Mouse (Mus musculus): ENCODE data around the gene Dgke. TPM values are rescaled to one million over a fixed set of nuclear protein-coding genes. Genes with fewer than 3 reads are reported as not detected.
"Not testable (repeated sequence)": the region's sequence is repeated elsewhere in the genome, so short reads cannot be mapped to it uniquely, and the experiment has no call there.

Gene Dgke
- total and polyA plus RNA-seq, 3 experiments, result 4.8 to 17.0 (median 13.4) TPM

DNA sequence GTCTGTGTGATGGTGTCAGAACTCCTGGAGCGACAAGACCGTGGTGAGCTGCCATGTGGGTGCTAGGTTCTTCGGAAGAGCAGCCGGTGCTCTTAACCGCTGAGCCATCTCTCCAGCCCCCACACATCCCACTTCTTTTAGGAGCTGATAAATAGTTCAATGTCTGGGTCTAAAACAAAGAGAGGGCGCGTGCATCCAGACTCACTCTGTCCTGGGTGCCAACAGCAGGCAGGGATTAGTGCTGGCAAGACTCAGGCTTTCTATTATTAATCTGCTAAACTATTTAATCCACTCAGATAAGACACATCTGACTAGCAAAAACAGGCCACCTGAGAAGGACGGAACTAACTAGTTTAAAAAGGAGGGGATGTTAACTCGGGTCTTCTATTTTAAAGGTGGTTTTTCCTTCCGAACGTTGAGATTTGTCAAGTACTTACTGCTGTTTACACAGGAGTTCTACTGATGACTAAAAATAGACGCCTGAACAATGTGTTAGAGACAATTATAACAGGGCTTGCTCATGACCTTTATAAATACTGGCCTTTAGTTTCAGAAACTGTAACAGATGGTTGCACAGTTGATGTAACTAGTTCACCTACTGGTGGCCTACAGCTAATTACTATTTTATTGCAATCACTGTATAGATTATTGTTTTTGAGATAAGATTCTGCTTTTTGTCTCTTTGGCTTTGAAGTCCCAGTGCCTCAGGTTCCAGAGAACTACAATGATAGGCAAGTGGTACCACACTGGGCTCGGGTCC lies 10.5 kb downstream of the Dgke start (continued):
- no peak for TF ChIP-seq CHD2 (IDR thresholded peaks at IDR 0.05; ENCODE audit: low read length)
- TF ChIP-seq RAD21 (IDR thresholded peaks at IDR 0.05; ENCODE audit: low read depth, low read length), result no peak

DNA sequence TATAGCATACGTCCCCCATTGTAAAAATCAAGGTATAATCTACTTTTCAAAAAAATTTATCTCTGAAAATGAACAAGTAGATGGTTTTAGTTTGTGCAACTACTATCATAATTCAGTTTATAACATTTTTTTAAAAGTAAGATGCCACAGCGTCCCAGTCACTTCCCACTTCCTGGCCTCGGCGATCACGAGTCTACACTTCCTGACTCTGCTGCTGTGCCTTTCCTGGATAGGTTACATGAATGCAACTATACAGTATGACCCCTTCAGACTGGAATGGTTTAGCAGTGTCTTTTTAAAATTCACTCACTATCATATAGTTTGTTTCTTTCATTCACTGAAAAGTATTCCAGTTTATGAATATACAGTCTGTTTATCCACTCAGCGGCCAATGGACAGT lies 14.9 kb downstream of the Dgke start:
- Histone ChIP-seq H3K79me2 (replicated peaks; ENCODE audit: control insufficient read depth, extremely low read depth, insufficient read depth, poor library complexity, severe bottlenecking) (no peaks in the 10 kb centered on the region), H3K9ac (ENCODE audit: insufficient read depth, low read depth) (no peak overlapping the region), H3K9me3 (replicated peaks; ENCODE audit: low read length) (no peaks in the 10 kb centered on the region), H3K4me1 (ENCODE audit: control insufficient read depth in 1 of 2, insufficient read depth in 2 of 2) (peaks cover 0 to 20% of the 10 kb centered on the region in 2 experiments; a peak in 2 of 4 replicates), H3K4me2 (ENCODE audit: insufficient read depth, low read depth, poor library complexity, severe bottlenecking) (no peak overlapping the region), H3K4me3 (replicated peaks in 1 of 3; ENCODE audit: low read depth in 2 of 3, low read length in 2 of 3, poor library complexity in 1 of 3) (no peak overlapping the region), H3K36me3 (replicated peaks in 1 of 2; ENCODE audit: control insufficient read depth in 1 of 2, insufficient read depth in 1 of 2, low read length in 1 of 2) (peaks cover 26 to 86% of the 10 kb centered on the region in 2 experiments), H3K27me3 (replicated peaks) (no peaks in the 10 kb centered on the region), H3K27ac (ENCODE audit: insufficient read depth, low read depth) (no peak overlapping the region)
- TF ChIP-seq ZMIZ1 (IDR thresholded peaks at IDR 0.05; ENCODE audit: low read depth, low read length), result no peak
- no peak for TF ChIP-seq HCFC1 (IDR thresholded peaks at IDR 0.05; ENCODE audit: low read depth, low read length)
- TF ChIP-seq TCF12 (IDR thresholded peaks at IDR 0.05; ENCODE audit: low read depth, low read length), result no peak
- no peak for TF ChIP-seq ZC3H11A (IDR thresholded peaks at IDR 0.05; ENCODE audit: low read depth, low read length)
- no peak for TF ChIP-seq POLR2A (IDR thresholded peaks at IDR 0.05; ENCODE audit: low read depth, low read length)
- TF ChIP-seq BHLHE40 (IDR thresholded peaks at IDR 0.05; ENCODE audit: low read depth, low read length), result no peak
- TF ChIP-seq MAX (IDR thresholded peaks at IDR 0.05; ENCODE audit: low read length), result no peak
- no peak for TF ChIP-seq MAZ (IDR thresholded peaks at IDR 0.05; ENCODE audit: low read depth, low read length)
- TF ChIP-seq RCOR1 (conservative IDR thresholded peaks at IDR 0.05; ENCODE audit: low read depth, low read length), result no peak
- TF ChIP-seq EP300 (IDR thresholded peaks at IDR 0.05; ENCODE audit: low read length), result no peak
- no peak for TF ChIP-seq SMC3 (IDR thresholded peaks at IDR 0.05; ENCODE audit: low read depth, low read length)
- TF ChIP-seq ZNF384 (IDR thresholded peaks at IDR 0.05; ENCODE audit: low read depth, low read length), result no peak
- TF ChIP-seq SIN3A (IDR thresholded peaks at IDR 0.05; ENCODE audit: low read length), result no peak
- no peak for TF ChIP-seq GABPA (IDR thresholded peaks at IDR 0.05; ENCODE audit: insufficient replicate concordance, low read depth, low read length)
- no peak for TF ChIP-seq POLR2AphosphoS2 (IDR thresholded peaks at IDR 0.05; ENCODE audit: low read depth, low read length)
- no peak for TF ChIP-seq TBP (conservative IDR thresholded peaks at IDR 0.05; ENCODE audit: low read depth, low read length)
- dilution Hi-C loops (cut with MboI; ENCODE audit: extremely low pct_ligation_motif_present, extremely low pct_unique_long_range_greater_than_20kb, low sequenced_read_pairs), result no loop called here
- in situ Hi-C loops (cut with MboI; ENCODE audit: low pct_ligation_motif_present, low pct_unique_long_range_greater_than_20kb, low sequenced_read_pairs), result no loop called here
- no peak for DNase-seq (ENCODE audit: extremely low read depth)

DNA sequence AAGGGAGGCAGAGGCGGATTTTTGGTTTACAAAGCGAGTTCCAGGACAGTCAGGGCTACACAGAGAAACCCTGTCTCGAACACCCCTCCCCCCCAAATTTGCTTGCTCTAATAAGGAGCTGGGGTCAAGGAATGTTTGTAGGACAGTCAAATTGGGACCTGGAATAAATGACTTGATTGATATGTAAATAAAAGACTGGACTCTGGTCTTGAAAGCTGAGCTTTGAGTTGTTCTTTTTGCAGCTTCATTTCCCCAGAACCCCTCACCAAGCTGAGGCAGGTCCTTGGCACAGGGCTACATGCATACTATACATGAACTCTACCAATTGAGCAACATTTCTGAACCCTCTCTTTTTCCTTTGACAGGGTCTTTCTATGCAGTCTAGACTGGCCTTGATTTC lies 20.6 kb downstream of the Dgke start:
- Histone ChIP-seq H3K79me2 (replicated peaks; ENCODE audit: control insufficient read depth, extremely low read depth, insufficient read depth, poor library complexity, severe bottlenecking) (no peaks in the 10 kb centered on the region), H3K4me2 (ENCODE audit: insufficient read depth, low read depth, poor library complexity, severe bottlenecking) (no peak overlapping the region), H3K27me3 (replicated peaks) (no peaks in the 10 kb centered on the region), H3K4me1 (ENCODE audit: control insufficient read depth in 1 of 2, insufficient read depth in 2 of 2) (no peaks in the 10 kb centered on the region), H3K36me3 (replicated peaks in 1 of 2; ENCODE audit: control insufficient read depth in 1 of 2, insufficient read depth in 1 of 2, low read length in 1 of 2) (peaks cover 33 to 85% of the 10 kb centered on the region in 2 experiments), H3K9ac (ENCODE audit: insufficient read depth, low read depth) (no peak overlapping the region), H3K4me3 (replicated peaks in 1 of 3; ENCODE audit: low read depth in 2 of 3, low read length in 2 of 3, poor library complexity in 1 of 3) (no peak overlapping the region), H3K27ac (ENCODE audit: insufficient read depth, low read depth) (no peak overlapping the region), H3K9me3 (replicated peaks; ENCODE audit: low read length) (no peaks in the 10 kb centered on the region)
- TF ChIP-seq GABPA (IDR thresholded peaks at IDR 0.05; ENCODE audit: insufficient replicate concordance, low read depth, low read length) (no peak), EP300 (IDR thresholded peaks at IDR 0.05; ENCODE audit: low read length) (no peak), TBP (conservative IDR thresholded peaks at IDR 0.05; ENCODE audit: low read depth, low read length) (no peak)
- in situ Hi-C loops (cut with MboI; ENCODE audit: low pct_ligation_motif_present, low pct_unique_long_range_greater_than_20kb, low sequenced_read_pairs) (no loop called here), dilution Hi-C loops (cut with MboI; ENCODE audit: extremely low pct_ligation_motif_present, extremely low pct_unique_long_range_greater_than_20kb, low sequenced_read_pairs) (no loop called here)
- no peak for DNase-seq (ENCODE audit: extremely low read depth)

DNA sequence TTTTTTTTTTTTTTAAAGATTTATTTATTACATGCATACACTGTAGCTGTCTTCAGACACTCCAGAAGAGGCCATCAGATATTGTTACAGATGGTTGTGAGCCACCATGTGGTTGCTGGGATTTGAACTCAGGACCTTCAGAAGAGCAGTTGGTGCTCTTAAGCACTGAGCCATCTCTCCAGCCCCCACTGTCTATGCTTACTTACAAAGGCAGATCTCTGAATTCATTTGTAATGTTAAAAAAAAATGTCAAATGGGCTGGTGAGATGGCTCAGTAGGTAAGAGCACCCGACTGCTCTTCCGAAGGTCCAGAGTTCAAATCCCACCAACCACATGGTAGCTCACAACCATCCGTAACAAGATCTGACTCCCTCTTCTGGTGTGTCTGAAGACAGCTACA lies 21.1 kb downstream of the Dgke start:
- DNase-seq (ENCODE audit: extremely low read depth); H3K4me1 ChIP-seq (ENCODE audit: control insufficient read depth in 1 of 2, insufficient read depth in 2 of 2); H3K27me3 ChIP-seq (replicated peaks); H3K9me3 ChIP-seq (replicated peaks; ENCODE audit: low read length); H3K4me2 ChIP-seq (ENCODE audit: insufficient read depth, low read depth, poor library complexity, severe bottlenecking); H3K9ac ChIP-seq (ENCODE audit: insufficient read depth, low read depth); in situ Hi-C loops (cut with MboI; ENCODE audit: low pct_ligation_motif_present, low pct_unique_long_range_greater_than_20kb, low sequenced_read_pairs); dilution Hi-C loops (cut with MboI; ENCODE audit: extremely low pct_ligation_motif_present, extremely low pct_unique_long_range_greater_than_20kb, low sequenced_read_pairs); H3K4me3 ChIP-seq (replicated peaks in 1 of 3; ENCODE audit: low read depth in 2 of 3, low read length in 2 of 3, poor library complexity in 1 of 3); H3K79me2 ChIP-seq (replicated peaks; ENCODE audit: control insufficient read depth, extremely low read depth, insufficient read depth, poor library complexity, severe bottlenecking); H3K27ac ChIP-seq (ENCODE audit: insufficient read depth, low read depth): not testable (repeated sequence)
- peaks cover 35 to 83% of the 10 kb centered on the region in 2 experiments for H3K36me3 ChIP-seq (replicated peaks in 1 of 2; ENCODE audit: control insufficient read depth in 1 of 2, insufficient read depth in 1 of 2, low read length in 1 of 2)
